Mouse (Mus musculus): ENCODE data around the gene Stac2.

- TF ChIP-seq CTCF (IDR thresholded peaks at IDR 0.05; ENCODE audit: low read depth, low read length) (no peak), POLR2A (IDR thresholded peaks at IDR 0.05; ENCODE audit: insufficient read depth, low read length) (no peak)
Measured at GRCm38 (mm10) chr11:98050520-98050815, 2.8 kb downstream of the Stac2 start.
